Mouse (Mus musculus) urinary bladder, postnatal 25 days (tissue): ENCODE results near the gene Gm12185.
A peak's percentile ranks its signal among the peaks of the same experiment; 100 is the strongest.
"Not testable (repeated sequence)": the region's sequence is repeated elsewhere in the genome, so short reads cannot be mapped to it uniquely, and the experiment has no call there.

ENCODE experiments used
- DNase-seq: peaks from one replicate; pipeline ENCODE4 v3.0.0; 2022; ENCODE audit warnings: low spot score

Gm12185 gene

DNA sequence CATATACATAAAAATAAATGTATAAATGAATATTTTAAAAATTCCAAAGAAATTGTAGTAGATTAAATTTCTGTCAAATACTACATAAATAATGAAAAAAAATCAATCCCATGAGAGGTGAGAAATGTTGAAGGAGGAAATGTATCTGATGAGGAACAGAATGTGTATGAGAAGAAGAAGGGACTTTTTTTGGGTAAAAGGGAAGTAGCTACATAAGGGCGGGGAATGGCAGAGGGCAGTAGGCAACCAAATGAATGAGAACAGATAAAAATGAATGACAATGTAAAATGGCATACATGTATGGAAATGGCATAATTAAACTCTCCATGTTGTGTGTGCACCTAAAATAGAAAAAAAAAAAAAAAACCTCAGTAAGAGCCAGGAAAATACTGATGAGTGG is 78.4 kb downstream of the Gm12185 start:
- DNase-seq, result no peak

DNA sequence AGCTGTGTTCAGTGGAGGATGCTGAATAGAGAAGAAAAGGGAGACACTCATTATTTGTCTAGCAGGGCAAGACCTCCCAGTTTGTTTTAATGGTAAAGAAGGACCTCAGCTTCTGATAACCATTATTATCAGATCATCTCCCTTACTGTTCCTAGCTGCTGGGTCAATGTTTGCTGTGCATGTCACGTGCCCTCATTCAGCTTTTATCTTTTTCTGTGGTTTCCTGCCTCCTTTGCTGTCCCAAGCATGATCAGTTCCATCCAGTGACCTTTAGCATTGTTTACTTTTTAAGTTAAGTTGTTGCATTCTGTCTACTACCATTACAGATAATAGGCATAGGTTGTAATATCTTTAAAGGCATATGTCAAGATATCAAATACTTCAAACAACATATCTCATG is 83.6 kb downstream of the Gm12185 start:
- DNase-seq, result no peak

DNA sequence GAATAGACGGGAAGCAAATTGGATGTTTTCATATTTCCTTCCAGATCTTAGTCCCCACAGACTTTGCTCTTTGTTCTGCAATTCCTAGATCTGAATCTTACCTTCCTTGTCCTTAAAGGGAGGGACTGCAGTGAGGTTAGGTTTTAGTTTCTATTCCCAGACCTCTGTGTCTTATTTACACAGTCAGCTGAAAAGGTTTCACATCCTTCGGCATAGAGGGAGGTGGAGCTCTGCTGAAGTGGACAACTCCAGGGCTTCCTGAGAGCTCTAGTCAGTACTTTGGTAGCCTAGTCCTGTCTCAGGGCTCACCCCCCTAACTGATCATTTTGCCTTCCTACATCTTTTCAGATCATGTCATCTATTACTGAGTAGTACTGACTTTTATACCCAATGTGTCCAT is 90.0 kb downstream of the Gm12185 start, which contains the start of gene Gm5431:
Gm5431 (minus strand) TSS at position 194 of the 400 bp plus-strand sequence.
- DNase-seq, result no peak

DNA sequence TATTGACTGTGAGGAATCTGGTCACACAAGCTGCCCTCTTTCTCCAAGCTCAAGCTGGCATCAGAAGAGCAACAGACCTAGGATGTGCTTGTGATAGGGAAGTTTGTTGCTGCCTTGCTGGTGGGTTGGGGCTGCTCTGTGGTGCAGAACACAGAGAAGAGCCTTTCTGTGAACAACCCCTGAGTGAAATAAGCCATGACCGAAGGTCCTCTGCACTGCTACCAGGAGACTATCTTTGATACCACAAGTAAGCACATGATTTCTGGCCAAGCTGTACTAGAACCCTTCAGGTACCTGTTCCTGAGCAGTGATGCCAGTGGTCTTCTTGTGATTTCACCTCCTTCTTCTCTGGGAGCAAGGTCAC is 90.5 kb downstream of the Gm12185 start:
- DNase-seq, result not testable (repeated sequence)

DNA sequence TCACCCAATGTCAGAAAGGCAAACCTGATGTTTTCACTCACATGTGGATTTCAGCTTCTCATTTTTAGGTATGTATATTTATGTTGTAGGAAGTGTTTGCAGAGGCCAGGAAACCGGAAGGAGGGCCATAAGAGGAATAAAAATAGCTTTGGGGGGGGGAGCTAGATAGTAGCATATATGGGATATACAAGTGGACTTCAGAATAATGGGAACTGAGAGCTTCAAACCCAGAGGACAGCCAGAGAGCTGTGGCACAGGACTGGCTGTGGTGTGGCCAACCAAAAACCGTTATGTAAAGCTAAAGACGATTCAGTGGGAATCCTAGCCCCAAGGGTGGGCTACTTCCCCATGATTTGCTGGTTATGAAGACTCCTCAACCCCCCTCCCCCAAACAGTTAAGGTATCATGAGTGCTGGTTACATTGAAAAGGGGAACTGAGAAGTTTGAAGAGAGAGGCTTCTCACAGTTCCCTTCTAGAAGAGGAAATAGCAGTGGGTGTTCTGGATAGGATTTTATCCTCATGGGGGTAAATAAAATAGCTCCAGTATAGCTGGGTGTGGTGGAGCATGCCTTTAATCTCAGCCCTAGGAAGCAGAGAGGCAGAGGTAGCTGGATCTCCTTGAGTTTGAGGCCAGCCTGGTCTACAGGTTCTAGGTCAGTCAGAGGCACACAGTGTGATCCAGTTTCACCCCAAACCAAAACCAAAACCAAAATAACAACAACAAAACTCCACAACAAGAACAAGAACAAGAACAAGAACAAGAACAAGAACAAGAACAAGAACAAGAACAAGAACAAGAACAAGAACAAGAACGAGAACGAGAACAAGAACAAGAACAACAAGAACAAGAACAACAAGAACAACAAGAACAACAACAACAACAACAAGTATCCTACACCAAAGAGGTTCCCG is 91.1 kb downstream of the Gm12185 start:
- DNase-seq, result not testable (repeated sequence)

DNA sequence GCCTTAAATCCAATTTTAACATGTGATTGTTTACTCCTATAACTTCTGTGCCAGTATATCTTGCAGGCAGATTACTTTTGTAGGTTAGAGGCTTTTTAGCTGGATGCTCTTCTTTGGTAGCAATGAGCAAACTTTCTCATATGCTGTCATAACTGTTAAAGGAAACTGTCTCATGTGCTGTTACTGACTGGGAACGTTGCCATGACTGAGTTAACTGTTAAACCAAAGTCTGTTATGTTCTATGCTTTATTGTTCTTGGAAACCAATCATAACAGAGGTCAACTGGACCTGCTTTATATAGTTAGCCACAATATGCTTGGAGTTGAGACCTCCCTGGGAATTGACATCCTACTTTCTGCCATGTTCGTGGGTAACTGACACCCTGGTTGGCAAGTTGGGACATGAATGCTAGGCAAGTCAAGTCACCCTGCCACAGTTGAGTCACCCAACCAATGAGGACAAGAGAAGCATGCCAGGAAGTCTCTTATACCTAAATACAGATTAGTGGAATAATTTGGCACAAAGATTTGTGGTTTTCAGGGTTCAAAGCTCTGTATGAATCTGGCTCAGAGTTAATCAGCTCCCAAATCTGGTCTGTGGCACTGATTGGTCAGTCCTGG is 93.1 kb downstream of the Gm12185 start:
- DNase-seq, result no peak

DNA sequence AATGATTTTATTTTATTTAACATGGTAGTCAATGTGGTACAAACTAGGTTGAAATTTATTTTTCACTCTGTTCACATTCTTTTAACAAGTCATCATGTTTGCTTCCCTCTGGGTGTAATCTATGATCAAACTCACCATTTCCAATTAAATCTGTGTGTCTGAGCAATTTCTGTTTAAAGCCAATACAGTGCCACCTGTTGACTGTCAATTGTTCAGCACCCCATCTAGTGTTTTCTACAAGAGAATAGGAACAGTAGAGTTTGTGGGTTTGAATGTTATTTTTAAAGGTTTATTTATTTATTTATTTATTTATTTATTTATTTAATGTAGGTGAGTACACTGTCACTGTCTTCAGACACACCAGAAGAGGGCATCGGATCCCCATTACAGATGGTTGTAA is 115.3 kb downstream of the Gm12185 start:
- DNase-seq, result no peak

DNA sequence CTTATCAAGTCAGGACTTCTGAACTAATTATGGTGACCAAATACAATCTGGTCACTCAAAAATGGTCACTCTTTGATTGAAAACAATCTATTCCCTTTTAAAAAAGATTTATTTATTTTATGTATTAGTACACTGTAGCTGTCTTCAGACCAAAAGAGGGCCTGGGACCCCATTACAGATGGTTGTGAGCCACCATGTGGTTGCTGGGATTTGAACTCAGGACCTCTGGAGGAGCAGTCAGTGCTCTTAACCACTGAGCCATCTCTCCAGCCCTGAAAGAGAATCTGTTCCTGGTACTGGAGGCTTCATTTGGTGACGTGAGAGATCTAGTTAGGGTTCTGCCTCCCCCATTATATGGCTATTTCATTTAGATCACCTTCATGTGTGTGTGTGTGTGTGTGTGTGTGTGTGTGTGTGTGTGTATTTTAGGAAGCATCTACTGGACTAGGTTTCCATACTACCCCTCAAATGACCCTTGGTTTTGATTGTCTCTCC is 116.6 kb downstream of the Gm12185 start:
- DNase-seq, result not testable (repeated sequence)

DNA sequence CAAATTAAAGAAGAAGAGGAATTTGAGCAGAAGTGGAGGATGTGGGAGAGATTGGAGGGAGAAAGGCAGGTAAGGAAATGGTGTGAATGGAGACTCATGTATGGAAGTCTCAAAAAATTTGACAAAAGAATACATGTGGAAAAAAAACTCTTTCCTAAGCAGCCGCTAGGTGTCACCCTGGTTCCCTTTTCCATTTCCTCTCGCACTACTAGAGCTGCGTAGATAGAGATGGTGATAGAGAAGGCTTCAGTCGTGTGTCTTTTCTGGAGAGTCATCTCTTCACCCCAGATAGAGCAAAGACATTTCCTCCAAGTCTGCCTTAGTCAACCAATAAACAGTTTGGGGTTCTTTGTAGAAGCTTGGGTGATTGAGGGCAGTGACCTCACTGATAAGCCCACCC is 117.6 kb downstream of the Gm12185 start:
- DNase-seq, result peak; percentile 47

DNA sequence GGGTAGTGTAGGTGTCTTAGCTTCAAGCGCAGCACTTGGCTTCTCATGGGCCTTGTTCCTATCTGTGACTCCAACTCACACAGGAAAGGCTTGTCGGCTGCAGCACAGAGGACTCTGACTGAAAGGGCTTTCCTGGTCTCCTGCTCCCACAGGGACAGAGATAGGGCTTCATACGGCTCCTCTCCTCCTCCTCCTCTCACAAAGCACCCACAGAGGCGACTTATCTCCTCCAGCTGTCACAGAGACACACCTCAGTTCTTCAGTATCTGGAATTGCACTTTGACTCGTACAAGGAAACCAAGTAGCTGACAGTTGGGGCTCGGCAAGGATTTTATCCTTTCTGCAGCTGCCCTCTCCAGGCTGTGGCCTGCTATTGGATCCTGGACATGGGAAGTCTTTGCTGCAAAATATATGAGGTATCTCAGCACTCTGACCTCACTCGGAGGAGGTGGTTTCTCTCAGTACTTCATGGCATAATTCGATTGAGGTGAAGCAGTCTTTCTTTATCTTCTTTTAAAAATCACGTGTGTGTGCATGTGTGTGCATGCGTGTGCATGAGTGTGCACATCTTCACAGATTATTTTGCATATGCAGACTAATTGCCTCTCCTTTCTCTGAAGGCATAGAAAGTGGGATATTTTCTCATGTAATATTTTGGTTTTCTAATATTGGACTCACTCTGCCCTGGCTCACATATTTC is 118.3 kb downstream of the Gm12185 start:
- DNase-seq, result no peak

DNA sequence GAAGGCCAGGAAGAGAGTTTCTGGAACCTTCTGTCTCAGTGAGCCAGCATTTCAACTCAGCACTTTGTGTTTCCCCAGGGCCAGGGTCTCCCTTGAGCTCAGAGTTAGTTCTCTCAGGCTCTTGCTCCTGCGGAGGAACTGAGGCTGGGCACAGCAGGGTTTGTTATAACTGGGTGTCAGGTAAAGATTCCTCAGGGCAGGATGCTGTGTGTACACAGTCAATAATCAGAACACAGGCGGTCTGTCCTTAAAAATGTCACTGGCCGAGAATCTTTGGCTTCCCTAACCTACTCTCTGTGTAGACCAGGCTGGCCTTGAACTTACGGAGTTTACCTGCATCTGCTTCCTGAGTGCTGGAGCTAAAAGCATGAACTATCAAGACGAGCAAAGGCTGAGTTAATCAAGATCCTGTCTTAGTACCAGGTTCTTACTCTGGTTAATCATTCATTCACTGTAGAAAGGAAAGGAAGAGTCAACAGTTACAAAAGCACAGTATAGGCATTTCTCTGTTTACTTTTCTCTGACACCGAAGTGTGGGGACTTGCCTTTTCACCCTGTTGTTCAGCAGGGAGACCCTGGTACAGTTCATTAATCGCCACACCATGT is 119.2 kb downstream of the Gm12185 start:
- DNase-seq, result no peak

DNA sequence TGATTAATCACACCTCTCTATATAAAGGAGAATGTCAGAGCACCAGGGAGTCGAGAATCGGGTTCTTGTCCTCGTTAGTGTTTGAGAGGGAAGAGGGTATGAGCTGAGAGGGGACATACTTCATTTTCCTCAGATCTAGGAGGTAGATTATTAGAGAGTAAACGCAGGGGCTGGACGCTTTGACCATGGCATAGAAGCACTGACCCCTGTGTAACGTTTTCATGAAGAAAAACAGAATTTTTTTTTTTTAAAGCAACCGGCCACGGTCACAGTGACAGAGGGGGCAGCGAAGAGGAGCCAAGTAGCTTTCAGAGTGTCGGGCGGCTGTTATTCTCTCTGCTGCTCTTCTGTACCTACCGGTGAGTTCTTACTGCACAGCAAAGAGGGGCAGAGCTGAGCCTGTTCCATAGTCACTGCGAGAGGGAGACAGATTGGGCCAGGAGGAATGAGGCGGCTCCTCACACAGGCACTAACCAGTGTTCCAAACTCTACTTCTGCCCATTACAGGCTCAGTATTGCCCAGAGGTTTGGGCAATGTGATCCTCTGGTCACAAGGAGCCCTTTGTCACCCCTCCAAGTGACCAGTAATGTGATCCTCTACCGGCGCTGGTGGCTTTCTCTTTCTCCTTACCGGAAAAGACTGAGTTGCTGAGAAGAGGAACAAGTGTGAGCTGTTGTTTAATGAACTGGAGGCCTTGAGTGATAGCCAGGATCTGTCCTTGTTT is 120.0 kb downstream of the Gm12185 start:
- peak; percentile 28 for DNase-seq

DNA sequence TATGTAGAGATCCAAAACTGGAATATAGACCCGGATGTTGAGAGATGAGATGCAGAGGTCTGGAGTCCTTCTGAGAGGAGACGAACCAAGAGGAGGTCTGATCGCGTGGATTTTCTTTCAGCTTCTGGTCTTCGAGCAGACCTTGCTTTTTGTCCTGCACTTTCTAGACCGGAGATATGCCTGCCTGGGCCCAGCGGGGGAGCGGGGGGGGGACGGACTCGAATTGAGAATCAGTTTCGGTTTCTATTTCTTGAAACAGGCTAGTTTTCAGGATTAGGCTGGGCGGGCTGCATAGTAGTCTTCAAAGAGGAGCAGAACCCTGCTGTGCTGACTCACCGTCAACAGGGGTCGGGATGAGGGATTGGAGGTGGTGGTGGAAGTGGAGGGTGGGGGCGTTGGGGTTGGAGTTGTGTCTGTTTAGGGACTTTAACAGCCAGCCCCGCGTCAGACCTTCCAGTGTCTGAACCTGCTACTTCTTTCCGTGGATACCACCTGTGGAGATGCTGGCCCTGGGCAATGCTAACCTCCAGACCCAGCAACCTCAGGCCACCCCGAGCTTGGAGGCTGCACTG is 120.7 kb downstream of the Gm12185 start, which contains the start of gene Irgm1:
Irgm1 (minus strand) TSS at position 483 of the 572 bp plus-strand sequence.
- peak; percentile 46 for DNase-seq

DNA sequence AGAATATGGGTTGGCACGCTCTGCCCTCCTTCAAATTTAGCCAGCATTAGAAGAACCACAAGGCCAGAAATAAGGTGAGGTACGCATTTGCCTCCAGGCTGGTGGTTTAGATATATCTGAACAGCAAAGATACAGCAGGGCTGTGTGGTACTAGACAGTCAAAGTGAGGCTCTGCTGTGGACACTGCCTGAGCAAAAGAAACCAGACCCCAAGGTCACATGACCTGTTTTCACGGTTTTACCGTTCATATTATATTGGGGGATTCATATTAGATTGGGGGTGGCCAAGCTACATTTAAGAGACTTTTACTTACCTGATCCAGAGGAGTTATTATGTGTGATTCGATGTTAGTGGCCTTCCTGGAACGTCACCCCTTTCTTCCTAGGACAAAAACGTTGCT is 121.2 kb downstream of the Gm12185 start:
- DNase-seq, result no peak

DNA sequence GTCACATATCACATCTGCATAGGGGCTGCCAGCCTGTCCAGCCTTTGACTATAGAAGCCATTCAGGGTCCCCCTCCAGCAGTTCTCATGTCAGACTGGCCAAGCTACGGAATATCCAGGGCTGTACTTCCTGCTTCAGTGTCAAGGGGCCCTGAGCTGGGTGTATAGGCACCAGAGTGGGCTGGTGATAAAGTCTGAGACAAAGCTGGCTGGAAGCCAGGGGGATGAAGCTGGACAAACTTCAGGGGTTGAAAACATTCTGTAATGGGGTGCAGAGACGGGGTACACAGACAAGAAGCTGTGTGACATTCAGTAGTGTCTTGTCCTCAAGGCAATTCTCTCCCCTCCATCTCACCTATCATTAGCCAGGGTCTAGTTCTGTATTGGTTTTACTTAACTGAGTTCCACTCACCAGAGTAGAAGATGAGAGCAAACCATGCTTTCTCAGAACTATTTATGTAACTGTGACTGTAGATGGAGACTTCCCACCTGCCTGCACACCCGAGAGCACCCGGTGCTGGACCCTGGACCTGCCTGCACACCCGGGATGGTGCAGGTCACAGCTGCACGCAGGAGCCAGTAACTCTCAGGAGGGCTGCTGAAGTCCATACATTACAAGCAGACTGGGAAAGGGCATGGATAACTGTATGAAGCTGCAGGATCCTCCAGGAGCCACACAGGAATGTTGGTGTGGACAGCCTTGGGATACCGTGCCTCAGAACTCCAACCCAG is 122.5 kb downstream of the Gm12185 start:
- no peak for DNase-seq

DNA sequence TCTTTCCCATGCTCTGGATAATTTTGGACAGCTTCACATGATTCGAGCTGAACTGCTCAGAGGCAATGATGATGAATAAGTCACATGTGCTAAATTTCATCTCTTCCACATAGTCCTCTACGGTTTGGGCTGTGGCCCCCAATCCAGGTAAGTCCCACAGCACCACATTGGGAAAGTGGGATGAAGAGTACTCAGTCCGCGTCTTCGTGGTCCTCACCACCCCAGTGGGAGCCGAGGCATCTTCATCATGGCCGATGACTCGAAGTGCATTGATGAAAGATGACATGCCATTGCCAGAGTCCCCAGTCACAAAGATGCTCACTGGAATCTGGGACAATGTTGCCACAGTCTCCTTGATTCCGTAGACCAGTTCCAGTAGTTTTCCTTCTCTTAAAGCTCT is 125.5 kb downstream of the Gm12185 start:
- no peak for DNase-seq

DNA sequence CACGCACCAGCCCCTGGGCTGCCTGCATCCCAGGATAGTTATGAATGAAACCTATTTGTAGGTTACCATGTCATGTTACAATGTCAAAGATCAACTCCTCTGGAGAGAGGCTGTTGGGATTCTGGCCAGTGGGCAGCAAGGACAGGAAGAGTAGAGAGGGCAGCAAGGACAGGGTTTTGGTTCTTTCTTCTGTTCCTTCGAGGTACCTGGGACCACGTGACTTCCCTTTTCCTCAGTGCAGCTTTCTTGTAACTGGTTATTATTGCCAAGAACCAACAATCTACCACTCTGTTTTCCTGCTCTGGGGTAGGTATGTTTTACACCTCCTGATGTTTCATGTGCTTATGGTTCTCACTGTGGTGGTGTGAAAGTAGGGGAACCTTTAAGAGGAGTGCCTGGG is 128.2 kb downstream of the Gm12185 start:
- no peak for DNase-seq

DNA sequence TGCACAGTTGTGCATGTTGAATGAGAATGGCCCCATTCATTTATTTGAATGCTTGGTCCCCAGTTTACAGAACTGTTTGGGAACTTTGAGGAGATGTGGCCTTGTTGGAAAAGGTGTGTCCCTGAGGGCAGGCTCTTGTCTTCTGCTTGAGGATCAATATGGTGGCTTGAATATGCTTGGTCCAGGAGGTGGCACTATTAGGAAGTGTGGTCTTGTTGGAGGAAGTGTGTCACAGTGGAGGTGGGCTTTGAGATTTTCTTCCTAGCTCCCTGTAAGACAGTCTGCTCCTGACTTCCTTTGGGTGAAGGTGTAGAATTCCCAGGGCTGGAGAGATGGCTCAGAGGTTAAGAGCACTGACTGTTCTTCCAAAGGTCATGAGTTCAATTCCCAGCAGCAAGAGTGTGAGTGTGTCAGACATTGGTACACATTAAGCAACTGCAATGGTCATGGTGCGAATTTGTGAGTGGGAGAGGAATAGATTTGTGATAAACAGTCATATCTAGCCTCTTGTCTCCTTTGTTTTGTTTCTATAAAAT is 129.2 kb downstream of the Gm12185 start:
- no peak for DNase-seq

DNA sequence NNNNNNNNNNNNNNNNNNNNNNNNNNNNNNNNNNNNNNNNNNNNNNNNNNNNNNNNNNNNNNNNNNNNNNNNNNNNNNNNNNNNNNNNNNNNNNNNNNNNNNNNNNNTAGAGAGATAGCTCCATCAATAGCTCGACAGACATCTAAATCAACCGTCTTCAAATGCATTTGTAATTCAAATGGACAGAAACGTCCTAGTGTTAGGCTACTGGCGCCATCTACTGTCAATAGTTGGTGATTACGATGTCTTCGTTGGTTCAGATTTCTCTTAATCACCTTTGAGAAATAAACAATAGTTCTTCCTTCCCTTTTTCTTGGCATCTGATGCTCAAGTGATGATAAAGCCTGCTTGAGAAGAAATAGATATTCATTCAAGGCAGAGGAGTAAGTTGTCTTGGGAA is 133.0 kb downstream of the Gm12185 start:
- DNase-seq, result no peak
